Mouse (Mus musculus): Measurements from ENCODE around the gene Gtf2ird2.

Gene Gtf2ird2

DNA sequence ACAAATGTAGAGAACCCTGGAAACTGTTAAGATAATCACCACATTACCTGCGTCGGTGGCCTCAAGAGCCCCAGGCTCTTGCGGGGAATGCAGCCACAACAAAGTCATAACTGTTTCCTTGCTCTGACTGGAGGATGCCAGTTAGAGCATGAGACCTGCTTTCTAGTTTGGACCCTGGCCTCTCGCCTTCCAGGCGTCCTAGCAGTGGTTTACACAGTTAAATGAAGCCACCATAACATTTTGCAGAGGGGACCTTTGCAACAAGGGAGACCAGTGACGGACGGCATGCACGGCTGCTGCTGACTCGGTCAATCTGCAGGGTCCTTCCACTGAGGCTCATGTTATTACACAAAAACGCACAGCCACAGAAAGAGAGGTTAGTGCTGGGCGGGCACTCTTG lies 88.9 kb downstream of the Gtf2ird2 start:
- no peak for DNase-seq

DNA sequence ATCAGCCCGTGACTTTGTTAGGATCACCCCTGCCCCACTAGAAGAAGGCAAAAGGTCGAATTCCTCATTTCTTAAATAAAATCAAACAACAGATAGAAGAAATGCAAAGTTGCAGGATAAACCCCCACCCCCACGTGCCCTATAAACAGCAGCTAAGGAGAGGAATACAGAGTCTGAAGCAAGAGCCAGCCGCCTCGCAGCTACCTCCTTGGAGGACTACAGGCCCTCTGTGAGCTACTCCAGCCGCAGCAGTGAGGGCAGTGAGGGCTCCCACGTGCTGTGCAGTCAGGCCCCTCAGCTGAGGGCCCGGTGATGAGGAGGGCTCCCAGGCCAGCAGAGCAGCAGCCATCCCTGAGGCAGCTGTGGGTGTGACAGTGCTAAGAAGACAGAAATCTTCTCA lies 89.9 kb downstream of the Gtf2ird2 start:
- DNase-seq: no peak

Measured in B cell, adult 2 months (primary cell).